Mouse (Mus musculus) hindbrain, embryonic 16.5 days (tissue): ENCODE measurements around the gene Pxdn. TPM values are rescaled to one million over a fixed set of nuclear protein-coding genes. Genes with fewer than 3 reads are reported as not detected.
A peak's percentile ranks its signal among the peaks of the same experiment; 100 is the strongest.

Source experiments
- ATAC-seq: fragments of 200-750 bp; cut with Nextera tagmentation; 2 replicates; pipeline ENCODE4 v1.8.0; 2017; ENCODE audit warnings: moderate TSS enrichment, moderate library complexity
- H3K27ac ChIP-seq: fragments of 300-500 bp; sonication (generic); 2 replicates; pipeline ENCODE4 v1.5.1; 2014; ENCODE audit warnings: low read depth, mild to moderate bottlenecking, control low read depth, low read length, moderate library complexity
- H3K27me3 ChIP-seq: fragments of 300-500 bp; sonication (generic); replicated peaks from 2 replicates; pipeline ENCODE4 v1.6.1; 2014; ENCODE audit warnings: low read length; ENCODE audit not compliant: control insufficient read depth, insufficient read depth
- H3K36me3 ChIP-seq: fragments of 300-500 bp; sonication (generic); 2 replicates; pipeline ENCODE4 v1.6.1; 2014; ENCODE audit warnings: mild to moderate bottlenecking, low read length, moderate library complexity, mixed read lengths; ENCODE audit not compliant: control insufficient read depth, insufficient read depth
- H3K4me1 ChIP-seq: fragments of 300-500 bp; sonication (generic); 2 replicates; pipeline ENCODE4 v1.6.1; 2014; ENCODE audit warnings: low read depth, low read length; ENCODE audit not compliant: control insufficient read depth, insufficient read depth
- H3K4me2 ChIP-seq: fragments of 300-500 bp; sonication (generic); 2 replicates; pipeline ENCODE4 v1.6.1; 2014; ENCODE audit warnings: mild to moderate bottlenecking, low read length, control low read depth, moderate library complexity
- H3K4me3 ChIP-seq: fragments of 300-500 bp; sonication (generic); 2 replicates; pipeline ENCODE4 v1.5.1; 2014; ENCODE audit warnings: mild to moderate bottlenecking, low read length, control low read depth, moderate library complexity
- H3K9ac ChIP-seq: fragments of 300-500 bp; sonication (generic); 2 replicates; pipeline ENCODE4 v1.6.1; 2014; ENCODE audit warnings: low read depth, mild to moderate bottlenecking, control low read depth, low read length, moderate library complexity
- H3K9me3 ChIP-seq: fragments of 300-500 bp; sonication (generic); 2 replicates; pipeline ENCODE4 v1.6.1; 2014; ENCODE audit warnings: mild to moderate bottlenecking, low read length, moderate library complexity; ENCODE audit not compliant: control insufficient read depth
- WGBS: fragments of 180-500 bp; shearing (Covaris S2); extraction: QIAGEN DNeasy Blood & Tissue Kit; methylation state at CpG from one replicate; pipeline ENCODE4 v1.1.7; 2014; 5-methylcytosine and 5-hydroxymethylcytosine counted together
- polyA plus RNA-seq: library from polyadenylated mRNA; unstranded; fragments of >200 nt; fragmentation: Nextera tagmentation; extraction: Ambion mirVana; gene quantifications from 2 replicates; pipeline ENCODE4 v1.2.1, GENCODE M21; 2015

Pxdn gene
- polyA plus RNA-seq, 1 experiment from 2014 or later = 35.4 TPM

DNA sequence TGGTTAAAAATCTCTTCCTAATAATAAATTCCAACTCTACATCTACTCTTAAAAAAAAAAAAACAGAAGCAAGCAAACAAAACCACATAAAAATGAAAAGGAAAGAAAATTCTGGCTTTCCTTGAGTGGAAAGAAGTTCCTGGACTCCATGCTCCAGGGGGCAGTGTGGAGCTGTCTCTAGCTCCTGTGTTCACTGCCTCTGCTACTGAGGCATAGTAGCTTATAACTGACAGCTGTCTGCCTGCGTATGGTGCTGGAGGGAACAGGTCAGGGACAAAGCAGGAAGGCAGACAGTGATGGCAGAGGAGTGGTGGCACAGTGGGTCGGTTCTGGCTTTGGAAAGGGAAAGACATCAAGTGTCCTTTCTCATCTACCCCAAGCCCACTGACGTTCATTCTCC is 10.5 kb upstream of the Pxdn start:
- Histone ChIP-seq H3K27me3 (no peaks in the 10 kb centered on the region), H3K4me1 (no peaks in the 10 kb centered on the region), H3K9ac (no peak overlapping the region), H3K4me2 (no peak overlapping the region), H3K9me3 (no peaks in the 10 kb centered on the region), H3K4me3 (no peak overlapping the region), H3K36me3 (peaks cover 7% of the 10 kb centered on the region; the same call in 1 of the 2 replicates), H3K27ac (peak overlapping the region; percentile 17; the same call in 1 of the 2 replicates)
- 35% methylated on average over 3 of the region's 3 CpGs for WGBS
- peak; percentile 66 for ATAC-seq

DNA sequence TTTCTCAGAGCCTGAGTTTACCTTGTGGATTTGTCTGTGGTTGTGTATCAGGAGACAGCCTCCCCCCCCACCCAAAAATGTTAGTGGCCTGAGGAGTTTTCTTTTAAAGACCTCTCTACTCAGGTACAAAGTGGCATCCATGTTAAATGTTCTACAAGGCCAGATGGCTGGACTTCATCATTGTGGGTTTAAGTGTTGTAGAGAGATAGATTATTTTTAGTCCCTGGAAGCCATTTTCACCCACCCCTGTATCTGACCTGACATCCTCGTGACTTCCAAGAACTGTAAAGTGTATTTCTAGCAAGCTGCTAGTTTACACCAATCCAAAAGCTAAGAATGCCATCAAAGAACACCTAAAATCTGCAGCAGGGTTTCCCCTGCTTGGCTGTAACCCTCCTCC is 6.8 kb upstream of the Pxdn start:
- Histone ChIP-seq H3K9ac (no peak overlapping the region), H3K4me2 (no peak overlapping the region), H3K4me3 (no peak overlapping the region), H3K36me3 (peaks cover 5% of the 10 kb centered on the region; the same call in 1 of the 2 replicates), H3K27me3 (no peaks in the 10 kb centered on the region), H3K9me3 (no peaks in the 10 kb centered on the region), H3K4me1 (no peaks in the 10 kb centered on the region), H3K27ac (no peak overlapping the region)
- no peak for ATAC-seq
- 81% methylated on average over 1 of the region's 1 CpGs for WGBS

DNA sequence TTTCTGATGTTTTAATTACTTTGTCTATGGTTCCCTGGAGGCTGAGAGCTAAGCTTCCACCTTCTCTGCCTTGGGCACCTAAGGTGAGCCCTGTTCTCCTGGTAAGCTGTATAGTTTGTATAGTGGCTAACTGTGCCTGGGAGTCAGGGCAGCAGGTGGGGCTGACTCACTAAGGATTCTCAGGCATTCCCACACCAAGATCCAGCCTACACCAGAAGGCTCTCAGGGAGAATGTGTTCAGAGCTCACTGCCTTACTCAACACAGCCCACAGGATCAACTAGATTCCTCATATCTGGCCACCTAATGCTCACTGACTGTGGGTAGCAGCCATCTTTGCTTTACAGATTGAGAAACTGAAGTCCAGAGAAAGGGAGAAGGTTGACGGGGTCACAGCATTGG is 4.5 kb upstream of the Pxdn start:
- Histone ChIP-seq H3K27me3 (no peaks in the 10 kb centered on the region), H3K36me3 (no peaks in the 10 kb centered on the region), H3K27ac (no peak overlapping the region), H3K4me1 (peaks cover 8% of the 10 kb centered on the region), H3K4me3 (no peak overlapping the region), H3K9ac (no peak overlapping the region), H3K9me3 (no peaks in the 10 kb centered on the region), H3K4me2 (no peak overlapping the region)
- no peak for ATAC-seq
- WGBS = 87% methylated on average over 1 of the region's 1 CpGs

DNA sequence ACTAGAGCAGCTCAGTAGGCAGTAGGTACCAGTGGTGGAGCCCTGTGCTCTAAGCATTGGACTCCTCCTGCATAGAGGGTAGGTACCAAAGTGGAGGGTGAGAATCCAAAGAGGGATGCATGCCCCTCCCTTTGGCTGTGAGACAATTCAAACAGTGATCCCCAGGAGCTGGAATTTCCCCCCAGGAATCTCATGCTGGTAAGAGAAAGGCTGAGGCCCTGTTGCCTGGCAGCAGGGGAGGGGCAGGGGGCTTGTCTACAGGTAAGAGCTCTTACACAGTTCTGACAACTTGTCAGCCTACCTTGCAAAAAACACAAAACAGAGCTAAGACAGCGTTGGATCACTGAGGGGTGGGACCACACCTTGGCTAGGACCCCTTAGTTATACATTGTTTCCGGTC is 3.9 kb upstream of the Pxdn start:
- H3K4me1 ChIP-seq = peaks cover 8% of the 10 kb centered on the region
- H3K4me3 ChIP-seq = no peak overlapping the region
- H3K4me2 ChIP-seq = no peak overlapping the region
- ATAC-seq = no peak
- H3K27ac ChIP-seq = no peak overlapping the region
- no peaks in the 10 kb centered on the region for H3K27me3 ChIP-seq
- H3K9ac ChIP-seq = no peak overlapping the region
- H3K36me3 ChIP-seq = no peaks in the 10 kb centered on the region
- H3K9me3 ChIP-seq = no peaks in the 10 kb centered on the region
- 78% methylated on average over 2 of the region's 2 CpGs for WGBS

DNA sequence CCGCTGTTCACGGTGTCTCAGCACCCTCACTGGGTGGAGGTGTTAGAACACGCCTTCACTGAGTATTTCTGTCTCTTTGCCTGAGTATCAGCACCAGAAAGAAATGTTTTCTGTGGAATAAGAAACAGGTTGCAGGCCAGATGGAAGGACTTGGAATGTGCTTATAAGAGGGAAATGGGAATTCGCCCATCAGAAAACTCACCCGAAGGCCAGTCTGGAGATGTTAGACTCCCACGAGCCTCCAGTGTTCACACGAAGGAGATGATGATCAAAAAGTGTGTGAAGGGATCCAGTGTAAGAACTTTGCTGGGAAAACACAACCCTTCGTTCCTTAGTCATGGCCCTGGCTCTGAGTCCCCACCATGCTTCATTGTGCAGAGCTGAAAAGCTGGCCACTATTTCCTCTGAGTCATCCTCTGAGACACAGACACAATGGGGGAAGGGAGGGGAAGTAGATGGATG is 3.3 kb upstream of the Pxdn start:
- H3K4me1 ChIP-seq = peaks cover 12% of the 10 kb centered on the region
- 71% methylated on average over 8 of the region's 8 CpGs for WGBS
- ATAC-seq = no peak
- no peaks in the 10 kb centered on the region for H3K27me3 ChIP-seq
- no peak overlapping the region for H3K4me3 ChIP-seq
- no peak overlapping the region for H3K4me2 ChIP-seq
- H3K9me3 ChIP-seq = no peaks in the 10 kb centered on the region
- no peak overlapping the region for H3K9ac ChIP-seq
- no peak overlapping the region for H3K27ac ChIP-seq
- H3K36me3 ChIP-seq = no peaks in the 10 kb centered on the region

DNA sequence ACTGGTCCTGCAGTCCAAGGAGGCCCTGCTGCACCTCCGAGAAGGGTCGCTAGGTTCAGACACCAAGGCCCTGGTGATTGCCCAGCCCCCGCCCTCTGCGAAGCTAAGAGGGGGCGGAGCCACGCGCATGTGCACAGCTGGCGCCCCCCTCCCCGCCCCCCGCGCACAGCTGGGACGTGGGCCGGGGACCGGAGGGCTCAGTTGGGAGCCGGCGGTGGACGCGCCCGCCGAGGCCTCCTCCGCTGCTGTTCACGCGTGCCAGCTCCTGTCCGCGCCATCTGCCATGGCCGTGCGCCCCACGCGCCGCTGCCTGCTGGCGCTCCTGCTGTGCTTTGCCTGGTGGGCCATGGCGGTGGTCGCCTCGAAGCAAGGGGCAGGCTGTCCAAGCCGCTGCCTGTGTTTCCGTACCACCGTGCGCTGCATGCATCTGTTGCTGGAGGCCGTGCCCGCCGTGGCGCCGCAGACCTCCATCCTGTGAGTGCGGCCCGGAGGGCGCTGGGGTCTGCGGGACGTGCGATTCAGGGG is 505 bp downstream of the Pxdn start:
- peak overlapping the region; percentile 60 for H3K4me2 ChIP-seq
- H3K36me3 ChIP-seq = no peaks in the 10 kb centered on the region
- H3K4me1 ChIP-seq = peaks cover 38% of the 10 kb centered on the region
- H3K27ac ChIP-seq = peak overlapping the region; percentile 82
- H3K27me3 ChIP-seq = no peaks in the 10 kb centered on the region
- WGBS = under 1% methylated on average over 38 of the region's 49 CpGs
- H3K9me3 ChIP-seq = no peaks in the 10 kb centered on the region
- H3K9ac ChIP-seq = peak overlapping the region; percentile 85
- ATAC-seq = peak; percentile 84
- H3K4me3 ChIP-seq = peak overlapping the region; percentile 72

DNA sequence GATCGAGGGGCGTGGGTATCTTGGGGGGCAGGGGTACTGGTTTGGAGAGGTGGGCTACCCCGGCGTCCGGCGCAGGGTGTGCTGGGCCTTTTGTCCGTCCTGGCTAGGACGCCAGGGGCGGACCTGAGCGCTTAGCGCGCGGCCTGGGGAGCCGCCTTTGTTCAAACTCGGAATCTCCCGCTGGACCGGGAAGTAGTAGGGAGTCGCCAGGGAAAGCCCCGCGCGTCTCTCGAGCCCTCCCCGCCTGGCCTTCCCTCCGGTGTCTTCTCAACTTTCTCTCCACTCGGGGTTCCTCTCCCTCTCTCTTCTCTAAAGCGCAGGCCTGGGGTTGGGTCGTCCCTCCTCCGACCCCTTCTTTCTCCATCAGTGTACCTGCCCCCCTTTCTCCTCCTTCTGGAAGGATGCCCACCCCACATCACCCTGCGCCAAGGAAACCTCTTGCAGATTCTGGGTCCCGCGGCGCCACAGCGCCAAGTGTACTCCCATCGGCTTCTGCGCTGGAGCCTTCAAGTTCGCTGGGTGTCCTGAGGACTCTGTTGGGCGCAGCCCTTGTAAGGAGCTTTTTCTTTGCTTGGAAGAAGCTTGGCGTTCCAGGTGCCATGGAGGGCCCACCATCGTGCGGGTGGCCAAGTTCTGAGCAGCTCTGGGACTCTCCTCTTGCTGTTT is 1.1 kb downstream of the Pxdn start:
- Histone ChIP-seq H3K4me2 (peak overlapping the region; percentile 60), H3K4me1 (peaks cover 38% of the 10 kb centered on the region), H3K27ac (peak overlapping the region; percentile 82), H3K9me3 (no peaks in the 10 kb centered on the region), H3K4me3 (peak overlapping the region; percentile 72), H3K9ac (peak overlapping the region; percentile 85), H3K36me3 (no peaks in the 10 kb centered on the region), H3K27me3 (no peaks in the 10 kb centered on the region)
- ATAC-seq = peak; percentile 79
- under 1% methylated on average over 40 of the region's 40 CpGs for WGBS

DNA sequence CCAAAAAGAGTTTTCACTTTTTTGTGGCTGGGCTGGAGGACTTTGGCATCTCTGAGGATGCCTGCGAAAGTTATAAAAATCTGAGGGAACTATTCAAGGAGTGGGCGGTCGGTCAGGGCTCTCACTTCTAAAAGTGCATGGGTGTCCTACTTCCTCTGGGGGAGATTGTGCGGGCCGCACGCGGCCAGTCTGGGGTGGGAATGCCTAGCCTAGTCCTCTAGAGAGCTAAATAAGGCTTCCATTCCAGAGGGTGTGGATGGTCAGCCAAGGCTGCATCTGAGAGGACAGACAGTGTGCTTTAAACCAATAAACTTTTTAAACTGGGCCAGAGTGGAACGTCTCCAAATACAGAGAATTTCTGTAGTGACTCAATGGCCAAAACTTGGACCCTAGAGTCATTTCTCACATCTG is 1.9 kb downstream of the Pxdn start:
- no peak for ATAC-seq
- Histone ChIP-seq H3K9ac (peak overlapping the region; percentile 85), H3K27me3 (no peaks in the 10 kb centered on the region), H3K27ac (peak overlapping the region; percentile 82), H3K4me1 (peaks cover 38% of the 10 kb centered on the region), H3K4me2 (peak overlapping the region; percentile 60), H3K4me3 (peak overlapping the region; percentile 72), H3K36me3 (no peaks in the 10 kb centered on the region), H3K9me3 (no peaks in the 10 kb centered on the region)
- WGBS = 12% methylated on average over 8 of the region's 8 CpGs

DNA sequence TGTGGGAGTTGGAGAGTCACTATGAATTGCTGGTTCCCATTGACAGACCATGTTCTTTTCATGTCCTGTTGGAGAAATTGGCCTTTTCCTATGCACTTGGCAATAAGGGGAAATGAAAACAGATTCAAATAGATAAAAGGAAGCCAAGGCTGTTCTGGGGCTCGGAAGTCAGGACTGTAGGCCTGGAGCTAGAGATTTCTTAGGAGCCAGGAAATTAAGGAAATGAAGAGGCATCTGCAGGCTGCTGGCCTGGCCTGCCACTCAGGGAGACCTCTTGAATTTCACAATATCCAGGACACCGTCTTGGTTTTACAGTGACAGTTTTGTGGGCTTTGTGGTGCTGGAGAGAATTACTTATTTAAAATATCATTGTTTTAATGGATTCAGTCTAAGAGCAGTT is 5.0 kb downstream of the Pxdn start:
- Histone ChIP-seq H3K36me3 (no peaks in the 10 kb centered on the region), H3K4me3 (no peak overlapping the region), H3K4me2 (no peak overlapping the region), H3K27me3 (no peaks in the 10 kb centered on the region), H3K9ac (no peak overlapping the region), H3K4me1 (peaks cover 34% of the 10 kb centered on the region), H3K27ac (no peak overlapping the region), H3K9me3 (no peaks in the 10 kb centered on the region)
- 84% methylated on average over 2 of the region's 2 CpGs for WGBS
- no peak for ATAC-seq
